Mouse (Mus musculus): Measurements from ENCODE around the gene Mmaa.

- TF ChIP-seq CTCF (IDR thresholded peaks at IDR 0.05; ENCODE audit: low read depth) (no peak), EP300 (optimal IDR thresholded peaks at IDR 0.05) (no peak)
Observed at GRCm38 (mm10) chr8:79256076-79256705, 38.5 kb downstream of the Mmaa start.
